Mouse (Mus musculus) MEL-GATA-1-ER (cell line): ENCODE data around the gene Ddrgk1.
"Not testable (repeated sequence)": the region's sequence is repeated elsewhere in the genome, so short reads cannot be mapped to it uniquely, and the experiment has no call there.

Source experiments
- DNase-seq: peaks from one replicate; pipeline ENCODE4 v3.0.0-alpha.2; 2012; ENCODE audit warnings: low read depth; ENCODE audit errors: extremely low read depth

Gene Ddrgk1

GRCm38 (mm10) chr2:130653760-130654159, 10.7 kb downstream of the Ddrgk1 start:
- no peak for DNase-seq

DNA sequence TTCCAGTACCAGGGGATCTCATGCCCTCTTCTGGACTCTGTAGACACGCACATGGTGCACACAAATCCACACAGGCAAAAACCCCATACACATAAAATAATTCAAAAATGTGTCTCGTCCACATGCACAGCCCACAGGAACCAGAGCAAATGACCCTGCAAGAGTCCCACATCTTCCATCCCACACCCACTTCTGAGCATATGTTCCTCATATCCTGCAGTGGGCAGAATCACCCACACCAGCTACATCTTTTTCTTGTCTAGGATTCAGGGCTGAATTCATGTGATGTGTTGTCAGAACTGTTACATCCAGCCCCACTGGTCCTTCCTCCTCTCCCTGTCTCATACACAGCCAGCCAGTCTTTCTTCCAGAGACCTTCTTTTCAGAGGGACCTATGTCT, 11.2 kb downstream of the Ddrgk1 start:
- no peak for DNase-seq

DNA sequence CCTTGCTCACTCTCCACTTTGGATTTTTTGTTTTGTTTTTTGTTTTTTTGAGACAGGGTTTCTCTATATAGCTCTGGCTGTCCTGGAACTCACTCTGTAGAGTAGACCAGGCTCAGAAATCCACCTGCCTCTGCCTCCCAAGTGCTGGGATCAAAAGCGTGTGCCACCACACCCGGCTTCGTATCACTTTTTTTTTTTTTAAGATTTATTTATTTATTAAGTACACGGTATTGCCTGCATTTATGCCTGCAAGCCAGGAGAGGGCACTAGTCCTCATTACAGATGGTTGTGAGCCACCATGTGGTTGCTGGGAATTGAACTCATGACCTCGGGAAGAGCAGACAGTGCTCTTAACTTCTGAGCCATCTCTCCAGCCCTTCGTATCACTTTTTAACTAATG, 15.4 kb downstream of the Ddrgk1 start:
- not testable (repeated sequence) for DNase-seq

GRCm38 (mm10) chr2:130645198-130645597, 19.3 kb downstream of the Ddrgk1 start:
- DNase-seq: no peak

DNA sequence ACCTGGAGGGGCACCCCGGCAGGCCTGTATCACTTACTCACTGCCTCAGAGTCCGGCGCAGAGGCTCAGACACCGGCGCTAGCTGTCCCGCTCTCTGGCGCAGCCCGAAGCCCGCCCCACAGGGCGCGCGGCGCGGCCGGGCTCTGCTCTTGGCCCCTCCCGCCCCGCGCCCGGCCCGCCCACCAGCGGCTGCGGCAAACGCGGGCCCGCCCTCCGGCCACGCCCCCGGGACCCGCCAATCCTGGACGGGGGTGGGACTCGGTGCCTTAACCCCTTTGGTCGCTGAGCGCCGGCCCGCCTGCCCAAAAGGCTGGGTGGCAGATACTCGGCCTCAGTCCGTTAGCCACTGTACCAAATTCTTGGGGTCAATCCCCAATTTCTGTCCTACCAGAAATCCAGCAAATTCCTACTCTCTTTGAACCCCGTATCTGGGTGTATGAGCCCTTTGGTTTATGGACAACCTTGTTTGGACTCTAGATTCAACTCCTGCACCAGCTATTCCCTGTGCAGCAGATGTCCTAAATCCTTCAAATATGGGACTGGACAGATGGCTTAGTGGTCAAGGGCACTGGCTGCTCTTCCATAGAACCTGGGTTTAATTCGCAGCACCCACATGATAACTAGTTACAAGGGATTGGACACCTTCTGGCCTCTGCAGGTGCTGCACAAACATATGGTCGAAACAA, 21.6 kb downstream of the Ddrgk1 start, which contains the start of gene Lzts3:
TSS of gene Lzts3 (minus strand) at position 120 of the 686 bp plus-strand sequence.
- no peak for DNase-seq

DNA sequence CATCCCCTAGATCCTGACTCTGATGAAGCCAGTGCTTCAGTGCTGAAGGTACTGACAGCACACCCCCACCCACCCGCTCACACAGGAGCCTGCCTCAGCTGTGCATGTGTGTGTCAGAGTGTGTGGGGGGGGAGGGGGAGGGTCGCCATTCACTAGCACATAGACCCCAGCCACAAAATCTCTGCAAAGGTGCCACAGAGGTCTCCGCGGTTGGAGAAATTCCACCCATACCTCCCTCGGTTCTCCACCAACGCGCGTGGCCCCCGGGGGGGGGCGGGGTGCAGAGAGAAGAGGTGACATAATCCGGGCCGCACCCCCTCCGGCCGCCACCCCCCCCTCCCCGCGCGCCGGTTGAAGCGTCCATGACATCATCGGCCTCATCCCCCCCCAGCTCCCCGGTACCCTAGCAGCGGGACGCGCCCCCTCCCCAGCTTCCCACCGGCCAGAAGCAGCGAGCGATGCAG, 22.2 kb downstream of the Ddrgk1 start:
- no peak for DNase-seq

DNA sequence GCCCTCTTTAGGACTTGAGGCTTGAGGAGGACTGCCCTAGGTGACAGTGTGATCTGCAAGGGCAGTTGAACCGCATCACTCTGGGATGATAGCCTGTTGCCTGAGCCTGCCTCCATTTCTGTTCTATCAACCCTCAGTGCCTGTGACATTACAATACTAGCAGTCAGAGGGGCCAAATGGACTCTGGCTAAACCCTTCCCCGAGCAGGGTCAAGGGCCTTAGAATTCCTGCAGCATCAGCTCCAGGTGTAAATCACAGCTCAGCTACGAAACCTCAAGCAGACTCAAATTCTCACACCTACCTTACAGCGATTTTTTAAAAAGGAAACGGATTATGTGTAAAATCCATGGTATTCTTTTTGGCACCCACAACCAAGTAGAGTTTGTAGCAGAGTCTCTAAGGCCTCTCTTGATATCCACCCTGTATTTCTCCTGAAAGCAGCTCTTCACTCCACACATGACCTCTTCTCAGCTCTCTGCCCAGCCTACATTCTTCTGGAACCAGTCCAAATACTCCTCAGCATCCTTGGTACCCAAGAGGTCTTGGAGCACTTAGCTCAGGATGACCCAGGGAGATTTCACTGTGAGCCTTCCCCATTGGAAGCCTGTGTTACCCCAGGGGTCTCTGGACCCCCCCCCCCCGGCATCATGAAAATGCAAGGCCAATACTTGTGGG, 23.0 kb downstream of the Ddrgk1 start:
- no peak for DNase-seq

- DNase-seq: no peak
Measured at GRCm38 (mm10) chr2:130639276-130639675, 25.2 kb downstream of the Ddrgk1 start.

- no peak for DNase-seq
Measured at GRCm38 (mm10) chr2:130638101-130638611, 26.3 kb downstream of the Ddrgk1 start.

- DNase-seq: no peak
Measured at GRCm38 (mm10) chr2:130635847-130636246, 28.6 kb downstream of the Ddrgk1 start.

DNA sequence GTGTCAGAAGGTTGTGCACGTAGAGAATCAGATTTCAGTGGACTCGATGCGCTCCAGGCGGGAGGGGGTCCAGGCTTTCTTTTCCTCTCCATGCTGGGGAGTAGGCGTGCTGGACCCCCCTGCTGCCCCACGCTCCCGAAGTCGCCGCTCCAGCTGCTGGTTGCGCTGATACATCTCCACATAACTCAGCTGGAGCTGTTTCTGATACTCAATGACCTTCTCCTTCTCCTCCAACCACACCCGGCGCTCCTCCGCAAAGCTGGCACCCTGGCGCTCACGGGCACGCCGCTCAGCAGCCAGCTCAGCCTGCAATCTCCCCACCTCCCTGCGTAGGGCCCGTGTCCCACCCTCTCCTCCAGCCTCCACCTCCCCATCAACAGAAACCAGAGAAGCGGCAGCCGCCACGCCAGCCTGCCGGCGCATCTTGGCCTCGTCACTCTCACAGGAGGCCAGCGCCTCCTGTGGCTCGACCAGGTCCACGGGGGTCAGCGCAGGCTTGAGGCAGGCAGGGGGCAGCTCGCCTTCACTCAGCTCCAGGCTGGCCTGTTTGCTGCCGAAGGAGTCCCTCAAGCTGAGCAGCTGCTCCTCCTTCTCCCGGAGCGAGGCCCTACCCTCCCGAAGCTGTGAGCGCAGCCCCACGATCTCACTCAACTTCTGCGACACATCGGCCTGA, 29.6 kb downstream of the Ddrgk1 start:
- DNase-seq: no peak

DNA sequence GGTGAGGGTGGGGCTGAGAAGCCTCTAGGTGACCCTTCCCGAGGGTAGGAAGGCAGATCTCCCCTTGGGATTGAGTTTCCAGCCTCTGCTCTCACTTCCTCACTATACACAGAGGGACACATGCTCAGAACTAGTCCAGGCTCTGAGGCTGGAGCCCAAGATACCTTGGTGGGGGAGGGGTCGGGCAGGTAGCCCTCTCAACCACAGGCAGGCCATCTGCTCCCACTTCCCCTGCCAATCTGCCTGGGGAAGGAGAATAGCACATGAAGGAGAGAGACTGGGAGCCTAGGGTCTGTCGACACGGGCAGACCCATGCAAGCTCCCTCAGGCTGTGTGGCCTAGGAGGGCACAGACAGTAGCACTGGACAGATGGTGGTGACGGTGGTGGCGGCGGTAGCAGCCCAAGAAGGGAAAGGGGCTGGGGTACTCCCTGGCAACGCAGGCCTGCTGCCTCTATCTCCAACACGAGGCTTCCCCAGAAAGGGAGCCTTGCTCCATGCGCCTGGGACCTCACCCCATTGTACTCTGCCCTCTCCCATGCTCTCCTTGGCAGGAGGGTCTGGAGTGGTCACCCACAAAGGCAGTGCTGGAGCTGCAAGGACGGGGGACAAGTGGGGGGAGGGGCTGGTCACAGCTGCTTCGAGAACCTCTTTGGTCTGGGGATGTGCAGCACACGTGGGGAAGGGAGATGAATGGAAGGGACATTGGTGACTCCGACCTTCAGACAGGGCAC, 30.3 kb downstream of the Ddrgk1 start:
- no peak for DNase-seq

DNA sequence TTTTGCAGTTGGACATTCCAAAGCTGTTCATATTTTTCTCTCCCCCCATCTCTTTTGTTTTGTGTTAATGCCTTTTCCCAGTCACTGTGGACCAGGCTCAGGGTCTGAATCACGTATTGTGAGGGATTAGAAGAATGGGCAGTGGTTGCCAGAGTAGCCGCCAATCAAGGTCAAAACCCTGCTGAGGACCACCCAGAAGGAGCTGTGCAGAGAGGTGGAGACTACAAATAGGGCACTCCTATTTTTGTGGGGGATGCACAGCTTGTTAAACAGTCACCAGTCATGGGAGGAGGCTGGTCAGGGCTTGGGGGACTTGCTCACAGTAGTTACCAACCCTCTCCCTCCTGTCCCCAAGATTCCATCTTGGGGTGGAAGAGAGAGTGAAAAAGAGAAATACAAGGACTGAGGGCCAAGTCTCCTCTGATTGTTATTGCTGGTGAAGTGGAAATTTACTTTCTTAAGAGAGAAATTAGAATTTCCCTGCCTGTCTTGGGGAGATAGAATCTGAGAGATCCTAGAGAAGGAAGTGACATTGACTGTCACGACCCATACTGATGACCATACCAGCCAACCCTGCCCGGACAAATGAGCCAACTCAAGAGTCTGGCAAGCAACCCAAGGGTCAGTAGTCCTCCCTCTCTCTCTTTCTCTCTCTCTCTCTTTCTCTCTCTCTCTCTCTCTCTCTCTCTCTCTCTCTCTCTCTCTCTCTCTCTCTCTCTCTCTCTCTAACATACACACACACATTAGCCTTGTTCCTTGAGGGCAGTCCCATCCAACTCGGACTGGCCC, 31.4 kb downstream of the Ddrgk1 start:
- no peak for DNase-seq

- DNase-seq: no peak
Measured at GRCm38 (mm10) chr2:130632416-130632815, 32.0 kb downstream of the Ddrgk1 start.

DNA sequence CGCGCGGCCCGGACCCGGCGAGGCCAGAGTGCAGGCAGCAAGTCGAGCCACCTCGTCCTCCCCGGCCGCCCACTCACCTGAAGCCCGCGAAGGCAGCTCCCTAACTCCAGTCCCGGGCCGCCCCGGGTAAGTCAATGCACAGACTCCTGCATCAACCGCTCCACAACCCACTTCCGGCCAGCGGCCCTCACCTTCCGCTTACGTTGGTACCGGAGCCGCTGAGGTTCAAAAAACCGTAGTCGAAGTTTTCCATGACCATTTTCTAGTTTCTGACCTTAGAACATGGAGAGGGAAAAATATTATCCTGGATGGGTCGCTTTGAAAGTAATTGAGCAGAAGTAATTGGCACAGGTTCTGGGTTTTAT, 34.6 kb downstream of the Ddrgk1 start, which contains the start of the genes Fastkd5 and Ubox5:
TSS of gene Fastkd5 (minus strand) at position 189 of the 365 bp plus-strand sequence.
TSS of gene Ubox5 (minus strand) at position 200 of the 365 bp plus-strand sequence.
- DNase-seq: peak; percentile 88

- DNase-seq: no peak
Measured at GRCm38 (mm10) chr2:130629080-130629838, 35.2 kb downstream of the Ddrgk1 start.

DNA sequence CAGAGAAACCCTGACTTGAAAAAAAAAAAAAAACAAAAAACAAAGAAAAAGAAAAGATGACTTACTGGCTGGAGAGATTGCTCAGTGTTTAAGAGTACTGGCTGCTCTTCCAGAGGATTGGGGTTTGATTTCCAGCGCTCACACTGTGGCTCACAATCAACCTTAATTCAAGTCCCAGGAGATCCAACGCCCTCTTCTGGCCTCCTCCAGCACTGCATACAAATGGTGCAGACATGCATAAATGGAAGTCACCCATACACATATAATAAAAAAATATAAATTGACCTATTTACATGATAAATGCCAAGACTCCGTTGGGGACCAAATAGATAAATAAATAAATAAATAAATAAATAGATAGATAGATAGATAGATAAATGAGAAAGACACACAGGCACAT, 36.0 kb downstream of the Ddrgk1 start:
- no peak for DNase-seq

GRCm38 (mm10) chr2:130618972-130619371, 45.5 kb downstream of the Ddrgk1 start:
- no peak for DNase-seq

DNA sequence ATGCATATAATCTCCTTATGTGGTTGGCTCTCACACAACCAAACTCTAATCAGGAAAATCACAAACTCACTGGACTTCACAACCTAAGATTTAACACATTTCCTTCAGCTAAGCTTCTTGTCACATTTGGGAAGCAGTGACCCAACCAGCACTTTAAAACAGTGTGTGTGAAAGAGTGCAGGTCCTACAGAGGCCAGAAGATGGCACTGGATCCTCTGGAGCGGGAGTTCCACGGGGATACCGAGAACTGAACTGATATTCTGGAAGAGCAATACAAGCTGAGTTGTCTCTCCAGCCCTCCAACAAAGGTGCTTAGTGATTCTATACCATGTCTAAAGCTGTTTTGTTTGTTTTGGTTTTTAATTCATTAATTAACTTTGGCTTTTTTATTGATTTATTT, 51.4 kb downstream of the Ddrgk1 start:
- DNase-seq: no peak
